Mouse (Mus musculus) heart, postnatal 0 days (tissue): Measurements from ENCODE around the gene Clic4.

ENCODE experiments used
- CTCF ChIP-seq: IDR thresholded peaks from 2 replicates; pipeline ENCODE4 v1.5.1; 2016; ENCODE audit warnings: antibody characterized with exemption, control low read depth, low read depth
- EP300 ChIP-seq: IDR thresholded peaks from 2 replicates; pipeline ENCODE4 v1.6.1; 2016; ENCODE audit warnings: antibody characterized with exemption, low read depth

GRCm38 (mm10) chr4:135221632-135222407 lies 50.8 kb downstream of the Clic4 start:
- TF ChIP-seq CTCF (no peak), EP300 (no peak)
